Mouse (Mus musculus) central nervous system, embryonic 14 days (tissue): ENCODE measurements around the gene Tcf25. TPM values are rescaled to one million over a fixed set of nuclear protein-coding genes. Genes with fewer than 3 reads are reported as not detected.

ENCODE experiments used
- polyA plus RNA-seq: library from polyadenylated mRNA; depleted of rRNA; stranded (reverse); fragments of >200 nt; gene quantifications from 2 replicates; pipeline ENCODE4 v1.2.3, GENCODE M21; 2012; rRNA removed

Tcf25 gene
- 267 and 295 TPM in 2 replicates for polyA plus RNA-seq

DNA sequence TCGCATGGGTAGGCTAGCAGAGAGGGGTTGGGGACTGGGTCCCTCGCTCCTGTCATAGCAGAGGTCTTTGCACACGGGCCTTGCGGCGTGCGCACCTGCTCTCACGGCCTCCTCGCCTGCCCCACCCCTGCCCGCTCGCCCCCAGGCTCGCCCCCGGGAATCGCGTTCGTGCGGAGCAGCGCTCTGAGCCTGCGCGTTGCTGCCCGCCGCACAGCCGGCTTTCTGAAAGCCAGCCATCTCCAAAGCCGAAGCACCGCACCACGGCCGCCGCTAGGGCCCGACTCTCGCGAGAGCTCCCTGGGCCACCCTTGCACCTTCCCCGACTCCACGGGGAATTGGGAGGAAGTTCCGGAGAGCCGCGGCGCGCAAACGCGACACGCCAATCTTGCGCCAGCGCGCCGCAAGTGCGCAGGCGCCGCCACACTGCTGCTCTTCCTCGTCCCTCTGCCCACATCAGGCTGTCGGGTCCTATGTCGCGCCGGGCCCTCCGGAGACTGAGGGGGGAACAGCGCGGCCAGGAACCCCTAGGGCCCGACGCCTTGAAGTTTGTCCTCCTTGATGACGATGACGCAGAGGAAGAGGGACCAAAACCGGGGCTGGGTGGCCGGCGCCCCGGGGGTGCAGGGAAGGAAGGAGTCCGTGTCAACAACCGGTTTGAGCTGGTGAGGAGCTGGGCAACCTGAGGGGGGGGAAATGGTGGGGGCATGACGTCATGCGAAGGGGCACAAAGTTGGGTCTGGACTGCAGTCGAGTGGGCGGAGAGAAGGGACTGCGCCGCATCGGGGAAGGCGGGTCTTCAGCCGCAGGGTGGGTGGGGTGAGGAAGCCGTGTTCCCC, at the start of gene Tcf25:
TSS of gene Tcf25 (plus strand) at position 351 of the 836 bp plus-strand sequence.

DNA sequence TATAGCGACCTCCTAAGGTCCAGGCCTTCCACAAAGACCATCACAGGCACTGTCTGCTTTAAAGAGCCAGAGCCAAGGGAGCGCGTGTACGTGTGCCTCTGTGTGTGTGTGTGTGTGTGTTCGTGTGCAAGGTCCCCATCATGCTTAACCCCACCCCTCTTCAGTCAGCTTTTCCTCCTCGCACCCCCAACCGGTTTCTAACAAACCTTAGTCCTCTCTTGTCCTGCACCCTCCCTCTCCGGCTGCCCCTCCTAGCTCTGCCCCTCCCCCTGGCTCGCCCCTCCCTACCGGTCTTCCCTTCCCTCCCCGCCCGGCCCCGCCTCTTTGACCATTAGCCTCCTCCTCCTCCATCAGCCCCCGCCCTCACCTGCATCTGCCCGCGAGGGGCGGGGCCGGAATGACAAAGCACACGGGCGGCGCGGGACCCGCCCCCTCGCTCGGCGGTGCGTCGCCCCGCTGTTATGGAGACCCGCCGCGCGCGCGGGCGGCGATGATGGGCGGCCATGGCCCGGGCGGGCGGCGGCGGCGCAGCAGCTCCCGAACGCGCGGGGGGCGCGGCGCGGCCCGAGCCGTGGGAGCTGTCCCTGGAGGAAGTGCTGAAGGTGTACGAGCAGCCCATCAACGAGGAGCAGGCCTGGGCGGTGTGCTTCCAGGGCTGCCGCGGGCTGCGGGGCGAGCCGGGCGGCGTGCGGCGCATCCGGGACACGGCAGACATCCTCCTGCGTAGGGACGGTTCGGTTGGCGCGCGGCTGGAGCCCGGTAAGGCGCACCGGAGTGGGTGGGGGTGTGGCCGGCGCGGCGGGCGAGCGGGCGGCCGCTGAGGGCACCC, 41.1 kb upstream of the Tcf25 start, which contains the start of gene Spire2:
TSS of gene Spire2 (plus strand) at position 452 of the 829 bp plus-strand sequence.

DNA sequence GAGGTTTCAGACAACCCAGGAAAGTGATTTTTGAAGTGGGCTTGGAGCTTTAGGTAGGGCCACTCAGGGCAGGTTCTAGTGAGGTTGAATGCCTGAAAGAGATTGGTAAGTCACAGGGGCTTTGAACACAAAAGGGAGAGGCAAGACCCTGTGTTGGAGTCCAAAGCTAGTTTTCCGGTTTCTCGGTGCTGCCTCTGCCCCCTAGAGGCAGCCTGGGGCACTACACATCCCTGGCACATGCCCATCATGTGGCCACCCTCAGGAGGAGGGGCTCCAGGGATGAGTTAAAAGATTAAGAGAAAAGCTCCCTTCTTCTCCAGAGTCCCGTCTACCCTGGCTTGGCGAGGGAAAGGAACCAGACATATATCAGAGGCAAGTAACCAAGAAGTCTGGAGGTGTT, 33.2 kb downstream of the Tcf25 start, which contains the start of gene Mc1r:
TSS of gene Mc1r (plus strand) at position 322 of the 400 bp plus-strand sequence.

DNA sequence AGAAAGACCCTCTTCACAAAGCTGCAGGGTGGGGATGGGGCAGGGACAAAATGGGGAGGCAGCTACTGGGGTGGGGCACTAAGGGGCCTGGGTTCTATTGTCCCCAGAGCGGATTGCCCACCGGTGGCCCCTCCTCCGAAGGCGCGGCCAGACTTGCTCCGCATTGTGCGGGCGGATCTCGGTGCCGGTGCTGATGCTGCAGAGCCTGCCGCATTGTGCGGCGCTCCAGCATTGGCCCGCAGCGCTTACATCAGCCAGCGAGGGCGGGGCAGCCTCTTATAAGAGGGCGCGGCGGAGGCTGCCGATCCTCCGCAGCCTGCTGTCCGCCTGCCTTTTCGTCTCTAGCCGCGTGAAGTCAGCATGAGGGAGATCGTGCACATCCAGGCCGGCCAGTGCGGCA, 37.7 kb downstream of the Tcf25 start, which contains the start of gene Tubb3:
TSS of gene Tubb3 (plus strand) at position 179 of the 400 bp plus-strand sequence.

DNA sequence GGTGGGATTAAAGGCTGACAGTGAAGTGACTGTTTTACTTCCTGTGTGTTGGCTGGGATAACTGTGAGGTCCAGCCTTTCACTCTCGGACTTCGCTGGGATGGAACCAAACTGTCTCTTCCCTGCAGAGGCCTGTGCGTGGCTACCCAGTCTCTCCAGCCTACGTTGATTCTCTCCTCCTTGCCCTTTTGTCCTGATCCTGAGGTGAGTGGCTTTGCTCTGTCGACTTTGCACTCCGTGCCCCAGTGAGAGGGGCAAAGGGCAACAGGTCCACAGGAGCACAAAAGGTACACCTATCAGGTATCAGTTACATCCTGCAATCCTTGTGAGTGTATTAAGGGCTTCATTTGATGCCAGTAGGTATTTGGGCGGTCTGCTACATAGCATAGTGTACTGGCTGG, 49.9 kb downstream of the Tcf25 start, which contains the start of gene Def8:
TSS of gene Def8 (plus strand) at position 87 of the 400 bp plus-strand sequence.

Other genes starting within 250 kb of the Tcf25 start
- gene Sult5a1, start 215.4 kb upstream of the Tcf25 start, polyA plus RNA-seq = 2.1 and 11.6 TPM in 2 replicates
- 0.34 and 1.2 TPM in 2 replicates for gene Dpep1, start 187.5 kb upstream of the Tcf25 start, polyA plus RNA-seq
- gene Chmp1a, start 161.0 kb upstream of the Tcf25 start, polyA plus RNA-seq = 121 and 129 TPM in 2 replicates
- 6.6 and 7.0 TPM in 2 replicates for gene Spata33, start 160.9 kb upstream of the Tcf25 start, polyA plus RNA-seq
- 121 and 122 TPM in 2 replicates for gene Cdk10, start 148.9 kb upstream of the Tcf25 start, polyA plus RNA-seq
- gene Spata2l, start 137.5 kb upstream of the Tcf25 start, polyA plus RNA-seq = 3.0 and 3.2 TPM in 2 replicates
- gene Zfp276, start 119.6 kb upstream of the Tcf25 start, polyA plus RNA-seq = 38.9 and 40.2 TPM in 2 replicates
- gene Vps9d1, start 119.4 kb upstream of the Tcf25 start, polyA plus RNA-seq = 109 and 116 TPM in 2 replicates
- gene Fanca, start 55.2 kb upstream of the Tcf25 start, polyA plus RNA-seq = 27.6 and 35.1 TPM in 2 replicates
- 37.7 and 44.4 TPM in 2 replicates for gene Spire2, start 41.0 kb upstream of the Tcf25 start, polyA plus RNA-seq
- 0.02 and 0.10 TPM in 2 replicates for gene Mc1r, start 33.4 kb downstream of the Tcf25 start, polyA plus RNA-seq
- 2,181 and 2,513 TPM in 2 replicates for gene Tubb3, start 37.7 kb downstream of the Tcf25 start, polyA plus RNA-seq
- gene Def8, start 49.8 kb downstream of the Tcf25 start, polyA plus RNA-seq = 44.5 and 45.5 TPM in 2 replicates
- gene Afg3l1, start 104.2 kb downstream of the Tcf25 start, polyA plus RNA-seq = 30.8 and 32.1 TPM in 2 replicates
- gene Dbndd1, start 141.7 kb downstream of the Tcf25 start, polyA plus RNA-seq = 60.2 and 68.5 TPM in 2 replicates
- 50.1 and 54.0 TPM in 2 replicates for gene Gas8, start 145.1 kb downstream of the Tcf25 start, polyA plus RNA-seq